Mouse (Mus musculus): Measurements from ENCODE around the gene Oser1.
"Not testable (repeated sequence)": the region's sequence is repeated elsewhere in the genome, so short reads cannot be mapped to it uniquely, and the experiment has no call there.

Gene Oser1

GRCm38 (mm10) chr2:163424597-163424996 lies at the start of gene Oser1:
Oser1 (minus strand) TSS chr2:163424697.
- CTCF ChIA-PET, result no interaction called here

DNA sequence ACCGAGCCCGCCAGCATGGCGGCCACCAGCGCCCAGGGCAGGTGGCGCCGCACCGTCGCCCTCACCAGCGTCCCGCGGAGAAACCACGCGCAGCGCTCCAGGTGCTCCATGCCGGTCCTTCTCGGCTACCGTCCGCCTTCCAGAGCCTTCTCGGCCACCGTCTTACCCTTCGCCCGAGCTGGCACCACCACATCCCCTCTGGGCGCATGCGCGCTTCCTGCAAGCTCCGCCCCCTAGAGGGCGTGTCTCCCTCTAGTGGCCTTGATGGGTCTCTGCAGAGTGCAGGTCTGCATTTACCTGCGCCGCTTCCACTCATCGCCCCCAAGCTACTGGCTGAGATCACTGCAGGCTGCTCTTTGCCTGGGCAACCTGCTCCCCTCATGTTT lies 48.0 kb upstream of the Oser1 start, which contains the start of gene Fitm2:
Gene Fitm2, minus strand, starts transcription at position 164 of the 386 bp plus-strand sequence.
- CTCF ChIA-PET, result no interaction called here

DNA sequence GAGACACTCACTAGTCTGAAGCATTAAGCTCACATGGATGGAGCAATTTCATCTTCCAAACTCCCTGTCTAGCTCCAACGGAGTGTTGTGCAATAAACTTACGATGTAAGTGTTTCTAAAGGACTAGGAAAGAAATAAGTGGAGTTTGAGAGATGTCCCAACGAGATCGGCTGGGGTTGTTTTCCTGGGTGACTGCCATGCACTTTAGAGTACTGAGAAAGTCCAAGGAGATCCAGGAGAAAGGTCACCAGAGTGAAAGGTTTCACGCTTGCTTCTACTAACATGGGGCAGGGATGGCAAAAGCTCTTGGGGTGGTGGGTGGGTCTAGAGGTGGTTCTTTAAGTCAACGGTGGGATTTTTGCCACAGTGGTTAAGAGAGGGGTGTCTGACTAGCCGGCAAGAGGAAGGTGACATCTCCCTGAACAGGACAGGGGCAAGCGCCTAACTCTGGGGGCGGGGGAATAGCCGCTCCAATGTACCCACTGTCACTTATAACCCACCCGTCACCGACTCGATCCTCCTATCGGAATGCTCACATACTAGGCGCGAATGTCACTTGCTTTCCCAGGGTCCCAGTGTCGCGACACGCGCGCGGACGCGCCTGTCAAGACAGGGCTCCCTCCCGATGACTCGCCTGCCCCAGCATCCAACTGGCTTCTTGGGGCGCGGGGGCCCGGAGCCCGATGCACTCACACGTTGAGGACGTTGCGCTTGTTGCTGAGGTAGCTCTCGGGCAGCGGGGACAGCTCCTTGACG lies 47.4 kb upstream of the Oser1 start:
- CTCF ChIA-PET, result interaction anchor here (0.6 kb wide), 1 partner anchor 306 kb away, joined by 3 read pairs; no protein-coding TSS in a partner anchor

DNA sequence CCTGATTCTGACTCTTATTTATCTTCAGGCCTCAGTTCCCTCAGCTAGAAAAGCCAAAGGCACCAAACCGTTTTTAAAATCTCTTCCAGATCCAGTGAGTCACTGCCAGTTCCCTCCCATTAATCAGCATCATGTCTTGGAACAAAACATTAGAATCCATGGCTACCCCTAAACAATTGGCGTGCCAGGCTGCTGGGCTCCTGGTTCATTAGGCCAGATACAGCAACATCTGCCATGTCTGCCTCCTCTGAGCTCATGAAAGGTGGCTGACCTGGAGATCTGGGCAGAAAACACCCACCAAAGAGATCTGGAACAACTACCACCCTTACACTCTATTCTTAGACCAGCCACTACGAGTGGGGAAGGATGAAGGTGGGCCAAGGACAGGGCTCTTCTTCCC lies 46.6 kb upstream of the Oser1 start:
- CTCF ChIA-PET, result interaction anchor here (0.6 kb wide), 1 partner anchor 307 kb away, joined by 3 read pairs; no protein-coding TSS in a partner anchor

- CTCF ChIA-PET, result no interaction called here
Measured at GRCm38 (mm10) chr2:163469711-163470110, 45.2 kb upstream of the Oser1 start.

DNA sequence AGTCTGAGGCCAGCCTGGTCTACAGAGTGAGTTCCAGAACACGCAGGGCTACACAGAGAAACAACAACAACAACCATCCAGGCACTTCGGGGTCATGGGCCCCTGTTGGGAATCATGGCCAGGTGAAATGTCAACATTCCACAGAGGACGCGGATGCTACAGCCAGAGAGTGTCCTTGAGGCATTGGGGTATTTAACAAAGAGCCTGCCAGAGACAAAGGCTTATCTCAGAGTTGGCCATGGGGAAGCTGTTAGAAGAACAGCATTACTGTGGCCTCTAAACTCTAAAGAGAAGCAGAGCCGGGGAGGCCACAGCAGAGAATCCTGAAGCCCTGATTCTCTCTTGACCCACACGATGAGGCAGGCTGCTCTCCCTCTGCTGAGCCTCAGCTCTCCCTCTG lies 44.4 kb upstream of the Oser1 start:
- CTCF ChIA-PET, result no interaction called here

DNA sequence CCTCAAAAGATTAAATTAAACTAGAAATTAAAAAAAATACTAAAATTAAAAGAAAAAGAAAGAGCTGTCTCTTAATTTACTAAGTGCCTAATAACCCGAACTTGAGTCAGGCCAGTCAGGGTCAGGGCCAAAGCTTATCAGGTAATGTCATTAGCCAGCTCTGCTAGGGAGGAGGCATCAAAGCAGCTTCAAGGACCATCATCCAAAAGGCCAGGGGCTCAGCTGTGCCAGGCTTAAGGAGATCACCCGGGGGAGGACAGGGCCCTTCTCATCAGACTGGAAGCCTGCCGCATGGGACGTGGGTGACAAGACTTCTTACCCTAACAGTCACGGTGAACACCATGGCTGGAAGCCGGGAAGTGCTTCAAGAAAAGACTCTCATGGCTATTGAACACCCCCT lies 43.1 kb upstream of the Oser1 start:
- CTCF ChIA-PET, result no interaction called here

GRCm38 (mm10) chr2:163466771-163467170 lies 42.3 kb upstream of the Oser1 start:
- CTCF ChIA-PET, result no interaction called here

DNA sequence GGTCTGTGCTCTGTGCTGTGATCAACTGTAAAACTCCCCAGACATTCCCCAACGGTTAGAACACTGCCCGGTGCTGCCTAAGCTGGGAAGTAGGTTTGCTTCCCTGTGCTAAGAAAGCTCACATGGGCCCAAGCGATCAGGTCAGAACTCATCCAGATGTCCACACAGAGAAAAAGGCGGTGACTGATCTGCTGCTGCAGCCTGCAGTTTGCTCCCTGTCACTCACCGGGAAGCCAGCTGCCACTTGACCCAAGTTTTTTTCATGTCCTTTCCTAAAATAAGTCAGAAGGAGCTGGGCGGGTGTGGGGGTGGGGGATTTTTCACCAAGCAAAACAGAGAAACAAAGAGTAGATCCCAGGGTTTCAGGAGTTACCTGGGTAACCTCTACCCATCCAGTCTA lies 40.1 kb upstream of the Oser1 start:
- CTCF ChIA-PET, result no interaction called here

DNA sequence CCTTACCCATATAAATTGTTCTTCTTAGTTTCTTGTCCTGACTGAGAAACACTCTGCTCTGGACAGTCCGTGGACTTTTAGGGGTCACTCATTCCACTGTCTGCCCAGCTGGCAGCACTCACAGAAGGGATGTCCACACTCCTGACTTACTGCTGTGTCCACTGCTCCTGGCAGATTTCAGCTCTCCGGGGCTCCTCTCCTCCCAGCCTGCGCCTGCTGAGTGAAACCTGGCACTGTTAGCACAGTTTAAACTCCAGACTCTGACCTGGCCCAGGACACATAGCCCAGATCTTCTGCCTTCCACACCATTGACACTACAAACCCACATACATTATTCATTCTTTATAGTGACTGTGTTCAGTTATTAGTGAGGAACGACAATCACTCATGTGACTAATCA lies 39.5 kb upstream of the Oser1 start:
- CTCF ChIA-PET, result no interaction called here

DNA sequence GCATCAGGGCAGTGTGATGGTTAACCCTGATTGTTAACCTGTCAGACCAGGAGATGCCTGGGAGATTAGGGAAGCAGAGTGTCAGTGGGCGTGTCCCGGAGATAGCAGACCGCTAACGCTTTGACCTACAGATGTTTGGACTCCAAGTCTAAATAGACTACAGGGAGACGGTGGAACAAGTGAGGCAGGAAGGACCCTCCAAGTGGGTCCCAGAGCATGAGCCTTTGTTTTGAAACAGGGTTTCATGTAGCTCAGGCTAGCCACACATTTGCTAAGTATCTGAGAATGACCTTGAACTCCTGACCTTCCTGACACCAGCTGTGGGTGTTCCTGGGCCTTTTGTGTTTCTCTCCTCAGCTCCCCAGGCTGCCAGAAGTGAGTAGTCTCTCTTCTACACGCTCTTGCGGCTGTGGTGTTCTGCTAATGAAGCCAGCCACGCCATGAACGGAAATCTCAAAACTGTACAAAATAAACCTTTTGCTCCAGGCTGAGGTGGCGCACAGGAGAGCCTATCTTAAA lies 38.8 kb upstream of the Oser1 start:
- CTCF ChIA-PET, result no interaction called here

DNA sequence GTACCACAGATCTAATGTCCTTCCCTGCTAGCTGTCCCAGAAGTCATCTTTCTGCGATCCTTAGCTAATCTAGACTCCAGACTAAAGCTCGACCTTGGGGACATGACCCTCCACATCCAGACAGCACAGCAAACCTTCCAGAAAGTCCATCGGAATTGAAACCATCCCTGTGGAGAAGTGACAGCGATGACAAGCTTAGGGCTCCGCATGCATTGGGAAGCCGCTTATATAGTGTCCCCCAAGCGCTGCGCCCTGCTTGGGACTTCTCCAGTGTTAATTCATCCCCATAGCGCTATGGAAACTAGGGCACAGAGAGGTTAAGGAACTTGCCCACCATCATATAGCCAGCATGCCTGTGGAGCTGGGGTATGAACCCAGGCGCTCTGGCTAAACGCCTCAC lies 38.3 kb upstream of the Oser1 start:
- CTCF ChIA-PET, result no interaction called here

DNA sequence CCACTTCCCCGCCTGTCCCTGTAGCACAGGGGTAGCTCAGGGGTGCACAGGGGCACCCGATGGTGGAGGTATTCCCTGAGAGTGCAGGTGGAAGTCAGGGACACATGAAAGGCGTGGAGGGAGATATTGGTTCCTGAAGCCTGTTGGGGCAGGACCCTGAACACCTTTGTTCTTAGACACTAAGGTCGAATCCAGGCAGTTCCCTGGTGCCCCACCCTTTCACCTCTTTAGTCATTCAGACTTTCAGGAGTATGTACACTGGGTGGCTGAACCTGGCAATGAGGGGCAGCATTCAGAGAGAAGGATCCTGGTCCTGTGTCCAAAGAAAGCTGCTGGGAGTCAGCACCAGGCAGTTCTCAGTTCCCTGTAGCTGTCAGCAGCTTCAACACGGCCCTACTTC lies 37.9 kb upstream of the Oser1 start:
- CTCF ChIA-PET, result no interaction called here

GRCm38 (mm10) chr2:163461307-163461706 lies 36.8 kb upstream of the Oser1 start:
- CTCF ChIA-PET, result not testable (repeated sequence)

- CTCF ChIA-PET, result no interaction called here
Measured at GRCm38 (mm10) chr2:163460622-163461021, 36.1 kb upstream of the Oser1 start.

- CTCF ChIA-PET, result no interaction called here
Measured at GRCm38 (mm10) chr2:163459380-163459779, 34.9 kb upstream of the Oser1 start.

- CTCF ChIA-PET, result no interaction called here
Measured at GRCm38 (mm10) chr2:163458539-163459265, 34.2 kb upstream of the Oser1 start.

DNA sequence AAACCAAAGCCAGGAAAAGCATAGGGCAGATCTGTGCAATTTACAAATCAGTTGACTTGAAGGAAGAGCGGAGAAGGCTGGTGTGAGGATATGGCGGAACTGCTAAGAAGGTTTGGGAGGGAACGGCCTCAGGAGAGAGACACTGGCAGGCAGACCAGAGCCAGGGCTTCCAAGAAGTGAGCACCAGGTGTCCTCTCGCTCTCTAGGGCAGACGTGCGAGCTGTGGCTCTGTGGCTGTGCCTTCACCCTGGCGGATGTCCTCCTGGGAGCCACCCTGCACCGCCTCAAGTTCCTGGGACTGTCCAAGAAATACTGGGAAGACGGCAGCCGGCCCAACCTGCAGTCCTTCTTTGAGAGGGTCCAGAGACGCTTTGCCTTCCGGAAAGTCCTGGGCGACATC lies 28.9 kb upstream of the Oser1 start:
- CTCF ChIA-PET, result no interaction called here

DNA sequence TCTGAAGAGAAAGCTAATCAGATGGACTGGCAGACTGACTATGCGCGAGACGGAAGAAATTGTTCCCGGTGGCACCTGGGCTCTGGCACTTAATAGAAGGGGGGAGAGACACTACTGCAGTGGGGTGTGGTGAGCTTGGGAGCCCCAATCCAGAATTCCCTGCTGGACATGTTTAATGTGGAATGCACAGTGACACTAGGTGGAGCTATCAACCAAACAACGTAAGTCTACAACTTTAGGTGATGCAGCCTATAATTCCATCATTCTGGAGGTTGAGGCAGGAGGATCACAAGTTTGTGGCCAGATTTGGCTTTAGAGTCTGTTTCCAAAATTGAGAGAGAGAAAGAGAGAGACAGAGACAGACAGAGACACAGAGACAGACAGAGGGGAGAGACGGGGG lies 28.2 kb upstream of the Oser1 start:
- CTCF ChIA-PET, result no interaction called here

DNA sequence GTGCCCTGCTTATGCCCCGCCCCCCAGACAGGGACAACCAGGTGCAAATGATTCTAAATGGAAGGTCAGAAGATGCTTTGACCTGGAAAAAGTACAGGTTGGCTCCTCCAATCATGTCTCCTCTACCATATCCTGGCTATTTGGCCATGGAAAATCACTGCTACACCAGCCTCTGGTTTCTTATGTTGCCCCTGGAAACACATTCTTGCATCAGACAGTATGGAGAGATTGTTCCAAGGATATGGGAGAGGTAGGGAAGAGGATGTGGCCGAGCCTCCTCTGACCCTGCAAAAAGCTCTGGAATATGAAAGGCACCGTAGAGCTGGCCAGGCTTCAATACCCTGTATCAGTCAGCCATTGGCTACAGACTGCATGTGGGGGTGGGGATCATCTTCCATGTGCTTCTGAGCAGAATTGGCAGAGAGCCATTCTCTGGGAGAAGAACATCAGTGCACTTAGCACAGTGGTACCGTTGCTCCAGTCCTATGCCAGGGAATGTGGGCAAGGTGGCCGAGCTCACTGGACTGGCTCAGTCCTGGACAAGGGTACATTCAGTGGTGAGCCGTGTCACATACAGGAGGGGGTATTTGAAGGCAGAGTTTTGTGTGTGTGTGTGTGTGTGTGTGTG lies 26.3 kb upstream of the Oser1 start:
- CTCF ChIA-PET, result no interaction called here

GRCm38 (mm10) chr2:163449276-163449675 lies 24.8 kb upstream of the Oser1 start:
- CTCF ChIA-PET, result no interaction called here

- CTCF ChIA-PET, result no interaction called here
Measured at GRCm38 (mm10) chr2:163447375-163447774, 22.9 kb upstream of the Oser1 start.

DNA sequence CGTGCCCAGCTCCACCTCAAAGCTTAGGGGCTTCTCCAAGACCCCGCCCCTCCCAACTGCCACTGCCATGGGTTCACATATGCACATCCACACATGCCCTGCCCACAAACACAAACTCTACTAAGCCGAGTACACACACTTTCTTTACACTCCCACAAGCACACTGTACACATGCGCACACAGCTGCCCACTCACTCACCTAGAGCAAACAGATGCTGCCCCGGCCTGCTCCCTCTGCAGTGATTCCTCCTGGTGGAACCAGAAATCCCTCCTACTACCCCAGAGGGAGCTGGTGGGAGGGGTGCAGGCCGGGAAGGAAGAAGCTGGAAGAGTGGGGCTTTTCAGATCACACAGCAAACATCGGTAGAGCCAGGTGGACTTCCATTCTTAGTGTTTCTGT lies 19.5 kb upstream of the Oser1 start:
- CTCF ChIA-PET, result no interaction called here

Data from spleen, embryonic (tissue).